Mouse (Mus musculus): Measurements from ENCODE around the gene Itpk1. TPM values are rescaled to one million over a fixed set of nuclear protein-coding genes. Genes with fewer than 3 reads are reported as not detected.

Gene Itpk1
- polyA plus RNA-seq, 1 experiment = 4.5 TPM

GRCm38 (mm10) chr12:102713153-102713865, 8.6 kb upstream of the Itpk1 start:
- H3K79me2 ChIP-seq (ENCODE audit: control insufficient read depth, insufficient read depth) = no peaks in the 10 kb centered on the region
- H3K4me3 ChIP-seq (ENCODE audit: insufficient read depth, poor library complexity, severe bottlenecking) = no peak overlapping the region
- H3ac ChIP-seq (ENCODE audit: control insufficient read depth, insufficient read length, low read depth) = no peak overlapping the region
- H3K27me3 ChIP-seq (ENCODE audit: control insufficient read depth, insufficient read depth, insufficient read length) = no peaks in the 10 kb centered on the region
- H3K36me3 ChIP-seq (ENCODE audit: control insufficient read depth, insufficient read depth) = no peaks in the 10 kb centered on the region
- TF ChIP-seq MYOG (IDR thresholded peaks at IDR 0.05; ENCODE audit: control insufficient read depth, extremely low read depth, insufficient read length) (no peak), CEBPB (IDR thresholded peaks at IDR 0.05; ENCODE audit: low read depth) (no peak), USF1 (IDR thresholded peaks at IDR 0.05; ENCODE audit: low read depth) (no peak), MYOD1 (IDR thresholded peaks at IDR 0.05; ENCODE audit: control insufficient read depth, insufficient read length, low read depth) (no peak), FOSL1 (IDR thresholded peaks at IDR 0.05; ENCODE audit: insufficient read depth, low read length, poor library complexity, severe bottlenecking) (no peak), MAX (IDR thresholded peaks at IDR 0.05) (no peak), CTCF (IDR thresholded peaks at IDR 0.05; ENCODE audit: control insufficient read depth, insufficient read depth, insufficient read length) (no peak)
- no peaks in the 10 kb centered on the region for H3K79me3 ChIP-seq (ENCODE audit: low read depth)

- no peaks in the 10 kb centered on the region for H3K79me3 ChIP-seq (ENCODE audit: low read depth)
- H3ac ChIP-seq (ENCODE audit: control insufficient read depth, insufficient read length, low read depth) = no peak overlapping the region
- H3K79me2 ChIP-seq (ENCODE audit: control insufficient read depth, insufficient read depth) = no peaks in the 10 kb centered on the region
- no peaks in the 10 kb centered on the region for H3K36me3 ChIP-seq (ENCODE audit: control insufficient read depth, insufficient read depth)
- no peak for TF ChIP-seq MYOD1 (IDR thresholded peaks at IDR 0.05; ENCODE audit: control insufficient read depth, insufficient read length, low read depth)
- no peak for TF ChIP-seq CEBPB (IDR thresholded peaks at IDR 0.05; ENCODE audit: low read depth)
- no peak for TF ChIP-seq CTCF (IDR thresholded peaks at IDR 0.05; ENCODE audit: control insufficient read depth, insufficient read depth, insufficient read length)
- TF ChIP-seq MYOG (IDR thresholded peaks at IDR 0.05; ENCODE audit: control insufficient read depth, extremely low read depth, insufficient read length) = no peak
- no peak for TF ChIP-seq FOSL1 (IDR thresholded peaks at IDR 0.05; ENCODE audit: insufficient read depth, low read length, poor library complexity, severe bottlenecking)
- no peak for TF ChIP-seq MAX (IDR thresholded peaks at IDR 0.05)
- no peak for TF ChIP-seq USF1 (IDR thresholded peaks at IDR 0.05; ENCODE audit: low read depth)
- no peak overlapping the region for H3K4me3 ChIP-seq (ENCODE audit: insufficient read depth, poor library complexity, severe bottlenecking)
- H3K27me3 ChIP-seq (ENCODE audit: control insufficient read depth, insufficient read depth, insufficient read length) = no peaks in the 10 kb centered on the region
These were observed 6.2 kb upstream of the Itpk1 start for GRCm38 (mm10) chr12:102710851-102711375.

GRCm38 (mm10) chr12:102709896-102710295, 5.2 kb upstream of the Itpk1 start:
- H3K79me3 ChIP-seq (ENCODE audit: low read depth) = no peaks in the 10 kb centered on the region
- no peaks in the 10 kb centered on the region for H3K27me3 ChIP-seq (ENCODE audit: control insufficient read depth, insufficient read depth, insufficient read length)
- H3K4me3 ChIP-seq (ENCODE audit: insufficient read depth, poor library complexity, severe bottlenecking) = no peak overlapping the region
- no peak for TF ChIP-seq MYOD1 (IDR thresholded peaks at IDR 0.05; ENCODE audit: control insufficient read depth, insufficient read length, low read depth)
- no peak for TF ChIP-seq CTCF (IDR thresholded peaks at IDR 0.05; ENCODE audit: control insufficient read depth, insufficient read depth, insufficient read length)
- no peak for TF ChIP-seq MYOG (IDR thresholded peaks at IDR 0.05; ENCODE audit: control insufficient read depth, extremely low read depth, insufficient read length)
- no peak for TF ChIP-seq CEBPB (IDR thresholded peaks at IDR 0.05; ENCODE audit: low read depth)
- no peak for TF ChIP-seq USF1 (IDR thresholded peaks at IDR 0.05; ENCODE audit: low read depth)
- no peak for TF ChIP-seq FOSL1 (IDR thresholded peaks at IDR 0.05; ENCODE audit: insufficient read depth, low read length, poor library complexity, severe bottlenecking)
- no peak for TF ChIP-seq MAX (IDR thresholded peaks at IDR 0.05)
- no peak overlapping the region for H3ac ChIP-seq (ENCODE audit: control insufficient read depth, insufficient read length, low read depth)
- no peaks in the 10 kb centered on the region for H3K36me3 ChIP-seq (ENCODE audit: control insufficient read depth, insufficient read depth)
- no peaks in the 10 kb centered on the region for H3K79me2 ChIP-seq (ENCODE audit: control insufficient read depth, insufficient read depth)

- Histone ChIP-seq H3K4me3 (ENCODE audit: insufficient read depth, poor library complexity, severe bottlenecking) (no peak overlapping the region), H3K36me3 (ENCODE audit: control insufficient read depth, insufficient read depth) (no peaks in the 10 kb centered on the region), H3K27me3 (ENCODE audit: control insufficient read depth, insufficient read depth, insufficient read length) (no peaks in the 10 kb centered on the region), H3K79me3 (ENCODE audit: low read depth) (no peaks in the 10 kb centered on the region), H3K79me2 (ENCODE audit: control insufficient read depth, insufficient read depth) (no peaks in the 10 kb centered on the region), H3ac (ENCODE audit: control insufficient read depth, insufficient read length, low read depth) (no peak overlapping the region)
- TF ChIP-seq MYOD1 (IDR thresholded peaks at IDR 0.05; ENCODE audit: control insufficient read depth, insufficient read length, low read depth) (no peak), CTCF (IDR thresholded peaks at IDR 0.05; ENCODE audit: control insufficient read depth, insufficient read depth, insufficient read length) (peak; percentile 23), MYOG (IDR thresholded peaks at IDR 0.05; ENCODE audit: control insufficient read depth, extremely low read depth, insufficient read length) (no peak), MAX (IDR thresholded peaks at IDR 0.05) (no peak), USF1 (IDR thresholded peaks at IDR 0.05; ENCODE audit: low read depth) (no peak)
These were observed 3.5 kb upstream of the Itpk1 start for GRCm38 (mm10) chr12:102708220-102708619.

- Histone ChIP-seq H3K79me2 (ENCODE audit: control insufficient read depth, insufficient read depth) (no peaks in the 10 kb centered on the region), H3ac (ENCODE audit: control insufficient read depth, insufficient read length, low read depth) (no peak overlapping the region), H3K36me3 (ENCODE audit: control insufficient read depth, insufficient read depth) (no peaks in the 10 kb centered on the region), H3K4me3 (ENCODE audit: insufficient read depth, poor library complexity, severe bottlenecking) (no peak overlapping the region), H3K27me3 (ENCODE audit: control insufficient read depth, insufficient read depth, insufficient read length) (no peaks in the 10 kb centered on the region), H3K79me3 (ENCODE audit: low read depth) (no peaks in the 10 kb centered on the region)
- TF ChIP-seq CEBPB (IDR thresholded peaks at IDR 0.05; ENCODE audit: low read depth) = no peak
- TF ChIP-seq USF1 (IDR thresholded peaks at IDR 0.05; ENCODE audit: low read depth) = no peak
- TF ChIP-seq MYOG (IDR thresholded peaks at IDR 0.05; ENCODE audit: control insufficient read depth, extremely low read depth, insufficient read length) = no peak
- TF ChIP-seq CTCF (IDR thresholded peaks at IDR 0.05; ENCODE audit: control insufficient read depth, insufficient read depth, insufficient read length) = no peak
- no peak for TF ChIP-seq MYOD1 (IDR thresholded peaks at IDR 0.05; ENCODE audit: control insufficient read depth, insufficient read length, low read depth)
- no peak for TF ChIP-seq MAX (IDR thresholded peaks at IDR 0.05)
- TF ChIP-seq FOSL1 (IDR thresholded peaks at IDR 0.05; ENCODE audit: insufficient read depth, low read length, poor library complexity, severe bottlenecking) = no peak
These were observed 2.2 kb upstream of the Itpk1 start for GRCm38 (mm10) chr12:102706833-102707463.

Data from C2C12 (cell line).